Mouse (Mus musculus): ENCODE measurements around the gene Spata2. TPM values are rescaled to one million over a fixed set of nuclear protein-coding genes. Genes with fewer than 3 reads are reported as not detected.

The Spata2 gene
- polyA plus RNA-seq, 1 experiment: 13.6 TPM

GRCm38 (mm10) chr2:167506546-167507260 is 14.0 kb upstream of the Spata2 start:
- no peak for TF ChIP-seq EP300 (IDR thresholded peaks at IDR 0.05; ENCODE audit: insufficient read depth, low read depth, low read length)
- TF ChIP-seq CTCF (IDR thresholded peaks at IDR 0.05; ENCODE audit: low read depth, low read length): no peak
- TF ChIP-seq POLR2A (IDR thresholded peaks at IDR 0.05; ENCODE audit: insufficient read depth, low read length): no peak
- no peak overlapping the region for H3K4me3 ChIP-seq (ENCODE audit: low read depth, low read length)
- no peaks in the 10 kb centered on the region for H3K27me3 ChIP-seq (ENCODE audit: control insufficient read depth, insufficient read depth, low read length, poor library complexity, severe bottlenecking)
- peaks cover 24% of the 10 kb centered on the region for H3K36me3 ChIP-seq (ENCODE audit: control insufficient read depth, insufficient read depth, low read length, poor library complexity, severe bottlenecking)
- H3K27ac ChIP-seq (ENCODE audit: insufficient read depth, low read length): no peak overlapping the region
- no peaks in the 10 kb centered on the region for H3K4me1 ChIP-seq (ENCODE audit: control insufficient read depth, insufficient read depth, low read length)
- no peaks in the 10 kb centered on the region for H3K9me3 ChIP-seq (replicated peaks; ENCODE audit: control insufficient read depth, insufficient read depth, low read length, poor library complexity, severe bottlenecking)
- H3K9ac ChIP-seq (ENCODE audit: low read depth, poor library complexity, severe bottlenecking): no peak overlapping the region

GRCm38 (mm10) chr2:167505127-167505526 is 12.4 kb upstream of the Spata2 start:
- Histone ChIP-seq H3K4me3 (ENCODE audit: low read depth, low read length) (no peak overlapping the region), H3K36me3 (ENCODE audit: control insufficient read depth, insufficient read depth, low read length, poor library complexity, severe bottlenecking) (peaks cover 19% of the 10 kb centered on the region), H3K9me3 (replicated peaks; ENCODE audit: control insufficient read depth, insufficient read depth, low read length, poor library complexity, severe bottlenecking) (no peaks in the 10 kb centered on the region), H3K27me3 (ENCODE audit: control insufficient read depth, insufficient read depth, low read length, poor library complexity, severe bottlenecking) (no peaks in the 10 kb centered on the region), H3K27ac (ENCODE audit: insufficient read depth, low read length) (no peak overlapping the region), H3K4me1 (ENCODE audit: control insufficient read depth, insufficient read depth, low read length) (no peaks in the 10 kb centered on the region), H3K9ac (ENCODE audit: low read depth, poor library complexity, severe bottlenecking) (no peak overlapping the region)
- TF ChIP-seq POLR2A (IDR thresholded peaks at IDR 0.05; ENCODE audit: insufficient read depth, low read length) (no peak), EP300 (IDR thresholded peaks at IDR 0.05; ENCODE audit: insufficient read depth, low read depth, low read length) (no peak), CTCF (IDR thresholded peaks at IDR 0.05; ENCODE audit: low read depth, low read length) (no peak)

- TF ChIP-seq CTCF (IDR thresholded peaks at IDR 0.05; ENCODE audit: low read depth, low read length) (no peak), EP300 (IDR thresholded peaks at IDR 0.05; ENCODE audit: insufficient read depth, low read depth, low read length) (no peak), POLR2A (IDR thresholded peaks at IDR 0.05; ENCODE audit: insufficient read depth, low read length) (no peak)
- Histone ChIP-seq H3K4me1 (ENCODE audit: control insufficient read depth, insufficient read depth, low read length) (no peaks in the 10 kb centered on the region), H3K27ac (ENCODE audit: insufficient read depth, low read length) (no peak overlapping the region), H3K4me3 (ENCODE audit: low read depth, low read length) (peak overlapping the region; percentile 83), H3K36me3 (ENCODE audit: control insufficient read depth, insufficient read depth, low read length, poor library complexity, severe bottlenecking) (peaks cover 12% of the 10 kb centered on the region), H3K27me3 (ENCODE audit: control insufficient read depth, insufficient read depth, low read length, poor library complexity, severe bottlenecking) (no peaks in the 10 kb centered on the region), H3K9ac (ENCODE audit: low read depth, poor library complexity, severe bottlenecking) (peak overlapping the region; percentile 98), H3K9me3 (replicated peaks; ENCODE audit: control insufficient read depth, insufficient read depth, low read length, poor library complexity, severe bottlenecking) (no peaks in the 10 kb centered on the region)
Observed at GRCm38 (mm10) chr2:167503896-167504349, 11.2 kb upstream of the Spata2 start.

- peak overlapping the region; percentile 83 for H3K4me3 ChIP-seq (ENCODE audit: low read depth, low read length)
- no peaks in the 10 kb centered on the region for H3K9me3 ChIP-seq (replicated peaks; ENCODE audit: control insufficient read depth, insufficient read depth, low read length, poor library complexity, severe bottlenecking)
- 0 out of 2 replicates have a peak, but pooled peaks have one; percentile 8 for TF ChIP-seq EP300 (IDR thresholded peaks at IDR 0.05; ENCODE audit: insufficient read depth, low read depth, low read length)
- TF ChIP-seq POLR2A (IDR thresholded peaks at IDR 0.05; ENCODE audit: insufficient read depth, low read length): no peak
- H3K4me1 ChIP-seq (ENCODE audit: control insufficient read depth, insufficient read depth, low read length): no peaks in the 10 kb centered on the region
- no peaks in the 10 kb centered on the region for H3K27me3 ChIP-seq (ENCODE audit: control insufficient read depth, insufficient read depth, low read length, poor library complexity, severe bottlenecking)
- H3K36me3 ChIP-seq (ENCODE audit: control insufficient read depth, insufficient read depth, low read length, poor library complexity, severe bottlenecking): peaks cover 8% of the 10 kb centered on the region; the same call in 1 of the 2 replicates
- H3K9ac ChIP-seq (ENCODE audit: low read depth, poor library complexity, severe bottlenecking): peak overlapping the region; percentile 98
- peak overlapping the region; percentile 63 for H3K27ac ChIP-seq (ENCODE audit: insufficient read depth, low read length)
Observed at GRCm38 (mm10) chr2:167503253-167503895, 10.7 kb upstream of the Spata2 start.

GRCm38 (mm10) chr2:167502554-167503252 is 10.0 kb upstream of the Spata2 start:
- Histone ChIP-seq H3K27me3 (ENCODE audit: control insufficient read depth, insufficient read depth, low read length, poor library complexity, severe bottlenecking) (no peaks in the 10 kb centered on the region), H3K9me3 (replicated peaks; ENCODE audit: control insufficient read depth, insufficient read depth, low read length, poor library complexity, severe bottlenecking) (no peaks in the 10 kb centered on the region), H3K27ac (ENCODE audit: insufficient read depth, low read length) (peak overlapping the region; percentile 63), H3K4me1 (ENCODE audit: control insufficient read depth, insufficient read depth, low read length) (no peaks in the 10 kb centered on the region), H3K9ac (ENCODE audit: low read depth, poor library complexity, severe bottlenecking) (peak overlapping the region; percentile 58), H3K36me3 (ENCODE audit: control insufficient read depth, insufficient read depth, low read length, poor library complexity, severe bottlenecking) (peaks cover 8% of the 10 kb centered on the region; the same call in 1 of the 2 replicates), H3K4me3 (ENCODE audit: low read depth, low read length) (peak overlapping the region; percentile 77)
- no peak for TF ChIP-seq EP300 (IDR thresholded peaks at IDR 0.05; ENCODE audit: insufficient read depth, low read depth, low read length)
- no peak for TF ChIP-seq POLR2A (IDR thresholded peaks at IDR 0.05; ENCODE audit: insufficient read depth, low read length)
- TF ChIP-seq CTCF (IDR thresholded peaks at IDR 0.05; ENCODE audit: low read depth, low read length): no peak
